Mouse (Mus musculus) lung, postnatal 10 days (tissue): ENCODE measurements around the gene Atp1a3.

ENCODE experiments used
- DNase-seq: peaks from one replicate; pipeline ENCODE4 v3.0.0; 2021

Atp1a3 gene

GRCm38 (mm10) chr7:25003291-25003690 is 2.5 kb downstream of the Atp1a3 start:
- no peak for DNase-seq

DNA sequence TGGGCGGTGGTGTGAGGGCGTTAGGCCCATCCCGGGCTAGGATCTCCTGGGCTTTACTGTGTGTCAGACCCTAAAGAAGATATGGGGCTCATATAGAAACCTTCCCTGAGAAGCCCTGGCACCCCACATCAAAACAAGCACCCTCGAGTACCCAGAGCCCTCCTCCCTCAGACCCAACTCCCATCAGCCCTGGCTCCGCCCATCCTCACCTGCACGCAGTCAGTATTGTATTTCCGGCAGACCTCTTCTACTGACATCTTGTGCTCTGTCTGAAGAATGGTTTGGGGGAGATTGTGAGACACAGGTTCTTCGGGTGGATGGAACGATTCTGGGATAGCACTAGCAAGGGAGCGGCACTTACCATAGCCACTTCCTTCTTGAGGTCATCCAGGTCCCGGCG is 5.0 kb downstream of the Atp1a3 start:
- no peak for DNase-seq

GRCm38 (mm10) chr7:25000211-25000610 is 5.5 kb downstream of the Atp1a3 start:
- DNase-seq = no peak

- DNase-seq = no peak
These were observed 12.7 kb downstream of the Atp1a3 start for GRCm38 (mm10) chr7:24993081-24993480.

- no peak for DNase-seq
These were observed 15.3 kb downstream of the Atp1a3 start for GRCm38 (mm10) chr7:24990478-24990877.

DNA sequence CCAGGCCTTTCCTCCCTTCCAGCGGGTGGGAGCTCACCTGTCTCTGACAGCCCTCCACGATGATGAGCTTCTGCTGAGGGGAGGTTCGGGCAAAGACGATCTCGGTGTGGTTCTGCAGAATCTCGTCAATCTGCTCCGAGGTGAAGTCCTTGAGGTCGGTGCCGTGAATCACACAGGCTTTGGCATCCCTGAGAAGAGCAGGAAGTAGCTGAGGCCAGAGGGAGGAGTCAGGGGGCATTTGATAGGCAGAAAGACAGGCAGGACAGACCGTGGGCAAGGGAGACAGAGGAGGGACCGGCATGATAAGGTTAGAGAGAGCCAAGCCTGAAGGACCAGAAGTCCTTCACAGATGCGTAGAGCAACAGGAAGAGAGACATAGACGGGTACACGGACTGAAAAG is 17.8 kb downstream of the Atp1a3 start:
- no peak for DNase-seq

DNA sequence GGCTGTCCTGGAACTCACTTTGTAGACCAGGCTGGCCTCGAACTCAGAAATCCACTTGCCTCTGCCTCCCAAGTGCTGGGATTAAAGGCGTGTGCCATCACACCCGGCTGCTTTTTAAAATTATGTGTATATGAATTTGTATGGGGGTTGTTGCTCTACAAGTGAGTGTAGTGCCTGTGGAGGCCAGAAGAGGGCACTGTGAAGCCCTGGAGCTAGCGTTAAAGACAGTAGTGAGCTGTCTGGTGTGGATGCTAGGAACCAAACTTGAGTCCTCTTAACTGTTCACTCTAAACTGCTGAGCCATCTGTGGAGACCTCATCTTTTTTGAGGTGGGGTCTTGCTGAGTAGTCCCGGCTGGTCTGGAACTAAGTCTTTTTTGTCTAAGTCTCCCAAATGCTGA is 20.0 kb downstream of the Atp1a3 start:
- no peak for DNase-seq

DNA sequence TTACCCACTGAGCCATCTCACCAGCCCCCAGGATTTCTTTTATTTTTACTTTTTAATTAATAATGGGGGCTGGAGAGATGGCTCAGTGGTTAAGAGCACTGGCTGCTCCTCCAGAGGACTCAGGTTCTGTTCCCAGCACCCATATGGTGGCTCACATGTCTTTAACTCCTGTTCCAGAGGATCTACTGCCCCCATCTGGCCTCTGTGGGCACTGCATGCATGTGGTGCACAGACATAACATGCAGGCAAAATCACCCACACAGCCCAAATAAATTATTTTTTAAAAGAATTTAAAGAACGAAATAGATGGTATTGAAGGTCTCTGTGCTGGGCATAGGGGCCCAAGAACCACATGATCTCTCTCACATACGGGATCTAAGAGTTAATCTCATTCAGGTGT is 21.5 kb downstream of the Atp1a3 start:
- DNase-seq = no peak

- no peak for DNase-seq
These were observed 22.4 kb downstream of the Atp1a3 start for GRCm38 (mm10) chr7:24983396-24983795.

DNA sequence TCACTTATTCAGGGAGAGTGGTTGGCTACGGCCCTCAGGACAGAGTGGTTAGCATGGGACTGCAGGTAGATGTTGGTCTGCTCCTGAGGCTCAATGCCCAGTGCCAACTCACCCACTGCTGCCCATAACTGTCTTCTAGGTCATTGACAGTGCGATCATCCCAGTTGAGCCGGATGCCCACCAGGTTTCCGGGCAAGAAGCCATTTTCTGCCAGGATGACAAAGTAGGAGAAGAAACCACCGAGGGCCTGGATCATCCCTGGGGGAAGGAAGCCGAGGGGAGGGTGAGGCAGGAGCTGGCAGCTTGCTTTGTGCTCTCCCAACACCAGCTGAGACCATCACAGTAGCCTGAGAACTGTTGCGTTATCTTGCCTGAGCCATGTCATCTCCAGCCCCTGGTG is 25.3 kb downstream of the Atp1a3 start:
- DNase-seq = no peak

DNA sequence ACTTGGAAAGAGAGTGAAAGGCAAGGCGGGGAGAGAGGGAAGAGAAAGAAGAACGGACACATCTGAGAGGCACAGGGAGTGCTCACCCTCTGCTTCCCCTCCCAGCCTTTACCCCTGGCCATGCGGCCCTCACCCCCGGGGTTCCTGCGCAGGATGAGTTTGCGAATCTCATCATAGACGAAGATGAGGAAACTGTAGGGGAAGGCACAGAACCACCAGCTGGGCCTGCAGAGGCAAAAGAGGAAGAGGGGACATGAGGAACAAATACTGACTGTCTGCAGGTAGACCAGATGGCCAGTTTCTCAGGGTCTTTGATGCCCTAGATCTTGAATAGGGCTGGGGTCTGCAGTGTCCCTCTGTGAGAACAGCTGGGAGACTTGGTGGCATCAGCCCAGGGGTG is 27.0 kb downstream of the Atp1a3 start:
- DNase-seq = no peak

DNA sequence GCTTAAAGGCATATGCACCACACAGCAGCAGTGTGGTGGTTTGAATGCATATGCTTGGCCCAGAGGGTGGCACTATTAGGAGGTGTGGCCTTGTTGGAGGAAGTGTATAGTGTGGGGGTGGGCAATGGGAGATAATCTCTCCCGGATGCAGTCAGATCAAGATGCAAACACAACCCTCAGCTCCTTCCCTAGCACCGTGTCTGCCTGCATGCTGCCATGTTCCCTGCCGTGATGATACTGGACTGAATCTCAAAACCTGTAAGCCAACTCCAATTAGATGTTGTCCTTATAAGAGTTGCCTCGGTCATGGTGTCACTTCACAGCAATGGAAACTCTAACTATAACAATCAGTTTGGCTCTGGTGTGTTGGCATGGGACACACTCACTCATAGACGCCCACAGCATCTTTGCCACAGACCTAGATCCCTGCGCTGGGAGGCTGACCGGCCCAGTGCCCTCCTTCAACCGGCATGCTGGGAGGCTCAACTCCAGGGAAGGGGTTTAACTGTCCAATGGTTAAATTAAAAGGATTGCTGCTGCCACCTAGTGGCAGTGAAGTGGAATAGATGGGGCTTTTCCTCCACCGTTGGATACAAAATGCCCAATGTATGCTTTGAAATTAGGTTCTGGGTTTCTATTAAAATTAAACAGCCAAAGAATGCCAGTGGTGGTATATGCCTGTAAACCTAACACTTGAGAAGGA is 30.7 kb downstream of the Atp1a3 start:
- DNase-seq = peak; percentile 49

DNA sequence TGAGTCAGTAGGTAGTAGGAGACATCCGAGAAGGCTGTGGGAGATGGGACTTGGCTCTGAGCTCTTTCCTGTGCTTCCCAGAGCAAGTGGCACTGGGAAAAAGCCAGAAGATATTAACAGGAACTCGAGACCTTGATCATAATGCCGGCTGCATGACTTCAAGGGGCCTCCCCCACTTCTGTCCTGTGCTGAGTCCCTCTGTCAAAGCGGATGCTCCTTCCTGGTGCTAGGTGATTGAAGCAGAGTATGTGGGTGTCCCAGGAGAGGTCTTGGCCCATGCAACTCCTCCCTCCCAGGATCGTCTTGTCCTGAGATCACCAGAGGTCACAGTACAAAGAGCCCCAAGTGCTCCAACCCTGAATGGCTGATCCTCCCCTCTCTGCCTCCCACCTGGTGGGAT is 31.9 kb downstream of the Atp1a3 start:
- DNase-seq = no peak

DNA sequence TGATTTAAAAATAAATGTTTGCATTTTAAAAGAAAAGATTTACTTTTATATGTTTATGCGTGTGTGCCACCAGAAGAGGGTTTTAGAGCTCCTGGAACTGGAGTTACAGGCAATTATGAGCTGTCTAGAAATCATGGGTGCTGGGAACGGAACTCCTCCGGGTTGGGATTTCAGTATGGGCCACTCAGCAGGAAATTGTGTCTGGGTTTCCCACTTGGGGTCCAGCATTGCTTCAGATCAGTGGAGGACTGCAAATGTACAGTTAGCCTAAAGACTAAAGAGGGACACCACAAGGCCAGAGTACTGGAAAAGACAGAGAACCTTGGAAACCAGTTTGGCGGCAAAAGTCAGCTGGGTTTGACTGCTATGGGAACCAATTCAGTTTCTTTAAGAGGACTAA is 32.5 kb downstream of the Atp1a3 start:
- no peak for DNase-seq

- DNase-seq = peak; percentile 96
These were observed 33.5 kb downstream of the Atp1a3 start, which contains the start of gene Rabac1 for GRCm38 (mm10) chr7:24971972-24972893. TSS of gene Rabac1 (minus strand) at chr7:24972754.

GRCm38 (mm10) chr7:24971261-24971971 is 34.3 kb downstream of the Atp1a3 start:
- DNase-seq = peak; percentile 57

GRCm38 (mm10) chr7:24970341-24970740 is 35.4 kb downstream of the Atp1a3 start:
- DNase-seq = no peak

- no peak for DNase-seq
These were observed 36.0 kb downstream of the Atp1a3 start for GRCm38 (mm10) chr7:24969805-24970204.

DNA sequence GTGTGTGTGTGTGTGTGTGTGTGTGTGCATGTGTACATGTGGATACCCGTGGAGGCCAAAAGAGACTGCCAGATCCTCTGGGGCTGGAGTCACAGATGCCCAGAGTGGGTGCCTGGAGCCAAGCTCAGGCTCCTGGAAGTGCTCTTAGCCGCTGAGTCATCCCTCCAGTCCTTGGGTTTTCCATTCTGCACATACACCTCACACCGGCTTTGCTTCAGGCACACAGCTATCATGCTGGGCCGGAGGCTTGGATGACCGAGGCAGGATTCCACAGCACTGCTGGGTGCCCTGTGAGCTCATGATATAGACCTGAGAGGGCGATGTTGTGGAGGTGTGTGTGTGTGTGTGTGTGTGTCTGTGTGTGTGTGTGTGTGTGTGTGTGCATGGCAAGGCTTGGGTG is 37.3 kb downstream of the Atp1a3 start:
- DNase-seq = no peak

GRCm38 (mm10) chr7:24967966-24968365 is 37.8 kb downstream of the Atp1a3 start:
- DNase-seq = no peak

GRCm38 (mm10) chr7:24964897-24965535 is 40.7 kb downstream of the Atp1a3 start:
- peak; percentile 88 for DNase-seq

GRCm38 (mm10) chr7:24964288-24964687 is 41.5 kb downstream of the Atp1a3 start:
- no peak for DNase-seq

DNA sequence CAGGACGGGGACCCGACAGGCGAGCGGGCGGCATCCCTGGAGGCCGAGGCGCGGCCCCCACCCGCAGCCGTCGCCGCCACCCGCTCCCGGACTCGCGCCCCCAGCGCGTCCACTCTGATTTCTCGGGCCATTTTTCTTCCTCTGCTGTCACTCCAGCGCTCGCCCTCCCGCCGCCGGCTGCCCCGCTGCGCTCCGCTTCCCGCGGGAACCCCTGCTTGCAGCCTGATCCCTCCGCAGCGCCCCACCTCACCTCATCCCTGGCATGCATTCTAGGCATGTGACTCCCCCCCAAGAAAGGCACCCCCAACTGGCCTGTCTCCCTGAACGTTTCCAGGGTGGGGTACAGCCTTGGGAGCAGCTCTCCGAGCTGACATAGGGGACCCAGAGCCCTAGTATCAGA is 50.5 kb downstream of the Atp1a3 start:
- DNase-seq = no peak
